ENCODE assay signal across 13 mouse cellular contexts in the genomic region with DNA sequence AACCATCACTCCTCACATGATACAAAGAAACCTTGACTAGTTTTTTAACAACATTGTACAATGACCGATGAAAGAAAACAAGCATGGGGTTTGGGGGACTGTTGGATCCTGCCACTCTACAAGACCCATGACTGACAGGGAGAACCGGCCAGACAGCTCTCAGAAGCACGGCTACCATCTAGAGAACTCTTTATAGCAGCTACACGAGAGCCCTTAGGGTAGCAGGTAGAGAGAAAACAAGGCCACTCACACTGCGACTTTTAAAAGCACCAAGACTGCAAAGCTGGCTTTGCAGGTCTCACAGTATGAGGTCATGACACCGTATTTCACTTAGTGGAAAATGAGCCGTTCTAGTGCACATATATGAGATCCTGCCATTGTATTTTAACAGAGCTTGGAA. TPM values are rescaled to one million over a fixed set of nuclear protein-coding genes. Genes with fewer than 3 reads are reported as not detected.
"Had no signal": no experiment of that assay in that cellular context is flagged by ENCODE, and none has a peak within 500 bp of the region (broad histone marks: within the 10 kb centered on the region; RNA-seq: fewer than 3 reads in every experiment).

No protein-coding gene starts in this region.

- H3K27me3 ChIP-seq: liver, embryonic 13.5 days; liver, embryonic 15.5 days; lung, embryonic 15.5 days; midbrain, embryonic 13.5 days; midbrain, embryonic 15.5 days; neural tube, embryonic 12.5 days; stomach, embryonic 15.5 days had no signal

- H3K36me3 ChIP-seq: liver, embryonic 13.5 days; liver, embryonic 15.5 days; lung, embryonic 15.5 days; midbrain, embryonic 13.5 days; midbrain, embryonic 15.5 days; neural tube, embryonic 12.5 days; stomach, embryonic 15.5 days had no signal

- H3K4me1 ChIP-seq: liver, embryonic 13.5 days; liver, embryonic 15.5 days; lung, embryonic 15.5 days; midbrain, embryonic 13.5 days; midbrain, embryonic 15.5 days; neural tube, embryonic 12.5 days; stomach, embryonic 15.5 days had no signal

- H3K4me3 ChIP-seq: liver, embryonic 13.5 days; liver, embryonic 15.5 days; lung, embryonic 15.5 days; megakaryocyte, embryonic 14.5 days; midbrain, embryonic 13.5 days; midbrain, embryonic 15.5 days; neural tube, embryonic 12.5 days; stomach, embryonic 15.5 days had no signal

- H3K9ac ChIP-seq: liver, embryonic 13.5 days; liver, embryonic 15.5 days; liver, postnatal 0 days; lung, embryonic 15.5 days; midbrain, embryonic 13.5 days; midbrain, embryonic 15.5 days; neural tube, embryonic 12.5 days; stomach, embryonic 15.5 days had no signal

- H3K27ac ChIP-seq: liver, embryonic 13.5 days; liver, embryonic 15.5 days; lung, embryonic 15.5 days; macrophage; midbrain, embryonic 13.5 days; midbrain, embryonic 15.5 days; neural tube, embryonic 12.5 days; stomach, embryonic 15.5 days; stomach, postnatal 0 days had no signal

- H3K4me2 ChIP-seq: liver, embryonic 13.5 days; liver, embryonic 15.5 days; lung, embryonic 15.5 days; midbrain, embryonic 11.5 days; midbrain, embryonic 13.5 days; midbrain, embryonic 15.5 days; neural tube, embryonic 12.5 days; stomach, embryonic 15.5 days had no signal

- ATAC-seq: liver, postnatal 0 days; midbrain, embryonic 13.5 days; midbrain, embryonic 15.5 days had no signal

- H3K9me3 ChIP-seq: liver, embryonic 13.5 days; liver, embryonic 15.5 days; lung, embryonic 15.5 days; megakaryocyte, embryonic 14.5 days; midbrain, embryonic 13.5 days; midbrain, embryonic 15.5 days; neural tube, embryonic 12.5 days; stomach, embryonic 15.5 days had no signal

RNA-seq across cellular contexts. Expression of a gene that starts 33.1 kb away (rescaled TPM):
- polyA plus RNA-seq: macrophage; thymus, adult 2 months had no signal
